Mouse (Mus musculus): Measurements from ENCODE around the gene Cfdp1.

GRCm38 (mm10) chr8:111894955-111895354 is 40.9 kb upstream of the Cfdp1 start:
- no peak for TF ChIP-seq CTCF (IDR thresholded peaks at IDR 0.05; ENCODE audit: borderline replicate concordance, control insufficient read depth, extremely low read depth, insufficient read depth, low read length, poor library complexity)
- no peak for TF ChIP-seq POLR2A (IDR thresholded peaks at IDR 0.05; ENCODE audit: control insufficient read depth, extremely low read depth, insufficient read depth, low read length, poor library complexity)
